Mouse (Mus musculus): ENCODE data around the gene Dbn1. TPM values are rescaled to one million over a fixed set of nuclear protein-coding genes. Genes with fewer than 3 reads are reported as not detected.
A peak's percentile ranks its signal among the peaks of the same experiment; 100 is the strongest.
"Not testable (repeated sequence)": the region's sequence is repeated elsewhere in the genome, so short reads cannot be mapped to it uniquely, and the experiment has no call there.

The Dbn1 gene
- polyA plus RNA-seq, 1 experiment from 2014 or later = 419 TPM

DNA sequence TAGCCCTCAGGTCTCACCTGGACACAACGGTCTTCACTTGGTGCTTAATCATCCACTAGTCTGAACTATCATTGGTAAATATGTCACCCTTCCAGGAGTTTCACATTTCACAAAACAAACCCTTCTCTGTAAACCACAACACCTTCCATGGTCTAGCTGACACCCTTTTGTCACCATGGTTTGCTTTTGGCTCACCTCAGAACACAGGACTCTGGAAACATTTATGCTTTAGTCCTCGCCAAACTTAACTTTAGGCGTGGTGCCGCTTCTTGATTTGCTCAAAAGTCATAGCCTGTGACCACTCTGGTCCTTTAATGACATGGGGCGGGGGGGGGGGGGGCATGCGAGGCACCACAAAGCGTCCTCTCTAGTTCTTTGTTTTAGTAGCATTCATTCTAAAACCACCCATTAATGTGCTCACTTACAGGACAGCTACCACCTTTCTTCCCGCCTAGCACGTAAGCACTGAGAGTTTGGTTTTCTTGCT lies 44.1 kb downstream of the Dbn1 start:
- Histone ChIP-seq H3K36me3 (replicated peaks) (peaks cover 10% of the 10 kb centered on the region), H3K9me3 (no peaks in the 10 kb centered on the region), H3K4me1 (peaks cover 40% of the 10 kb centered on the region), H3K4me3 (peak overlapping the region; percentile 87), H3K27me3 (replicated peaks; ENCODE audit: low read depth, poor library complexity, severe bottlenecking) (no peaks in the 10 kb centered on the region), H3K27ac (replicated peaks) (peak overlapping the region; percentile 97)
- WGBS = 48% methylated on average over 9 of the region's 9 CpGs
- DNase-seq (ENCODE audit: low spot score) = no peak

DNA sequence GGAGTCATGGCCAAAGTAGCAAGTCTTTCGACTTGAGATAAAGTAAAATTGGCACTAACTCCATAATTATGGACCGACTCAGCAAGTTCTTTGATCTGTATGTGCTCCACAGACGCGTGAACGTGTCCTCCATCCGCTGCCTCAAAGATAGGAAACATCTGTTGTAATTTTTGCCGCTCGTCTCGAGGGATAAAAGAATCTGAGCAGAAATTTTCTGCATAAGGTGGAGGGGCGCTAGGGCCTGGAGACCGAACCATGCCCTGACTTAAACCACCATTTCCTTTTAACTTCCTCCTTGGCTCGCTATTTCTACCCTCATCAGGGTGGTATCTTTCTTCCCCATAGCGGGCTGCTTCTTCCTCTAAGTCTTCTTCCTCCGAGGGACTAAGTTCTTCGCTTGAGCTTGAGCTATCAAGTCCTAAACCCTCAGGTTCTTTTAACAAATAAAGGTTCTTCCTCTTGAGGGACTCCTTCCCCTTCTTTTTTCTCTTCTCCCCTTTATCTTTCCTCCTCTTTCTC lies 50.7 kb downstream of the Dbn1 start:
- not testable (repeated sequence) for H3K4me3 ChIP-seq; H3K27ac ChIP-seq (replicated peaks); H3K4me1 ChIP-seq; DNase-seq (ENCODE audit: low spot score); H3K27me3 ChIP-seq (replicated peaks; ENCODE audit: low read depth, poor library complexity, severe bottlenecking); H3K36me3 ChIP-seq (replicated peaks)
- peaks cover 15% of the 10 kb centered on the region for H3K9me3 ChIP-seq
- 79% methylated on average over 15 of the region's 15 CpGs for WGBS

DNA sequence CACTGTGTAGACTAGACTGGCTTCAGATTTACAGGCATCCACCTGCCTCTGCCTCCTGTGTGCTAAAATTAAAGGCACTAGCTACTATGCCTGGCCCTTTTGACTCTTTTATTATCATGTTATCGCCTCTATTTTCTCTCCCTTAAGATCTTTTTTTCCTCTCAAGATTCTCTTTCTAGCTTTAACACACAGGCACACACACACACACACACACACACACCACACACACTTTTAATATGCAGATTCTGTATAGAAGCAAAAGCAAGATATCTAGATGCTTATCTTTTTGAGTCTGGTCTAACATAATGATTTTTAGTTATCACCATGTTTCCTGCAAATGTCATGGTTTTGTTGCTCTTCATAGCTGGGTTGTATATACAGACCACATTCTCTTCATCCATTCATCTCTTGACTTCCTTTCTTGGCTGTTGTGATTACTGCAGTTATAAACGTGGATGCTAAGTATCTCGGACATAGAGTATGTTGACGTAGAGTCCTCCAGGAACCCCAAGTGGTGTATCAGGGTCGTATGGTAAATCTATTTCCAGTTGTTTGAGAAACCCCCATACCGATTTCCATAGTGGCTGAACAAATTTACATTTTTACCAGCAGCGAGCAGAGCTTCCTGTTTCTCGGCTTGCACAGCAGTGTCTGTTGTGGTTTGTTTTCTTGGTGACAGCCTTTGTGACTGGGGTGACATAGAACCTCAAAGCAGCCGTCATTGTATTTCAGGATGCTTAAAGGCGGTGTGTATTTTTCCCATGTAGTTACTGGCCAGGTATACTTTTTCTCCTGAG lies 55.8 kb downstream of the Dbn1 start:
- H3K36me3 ChIP-seq (replicated peaks) = no peaks in the 10 kb centered on the region
- no peak for DNase-seq (ENCODE audit: low spot score)
- 82% methylated on average over 10 of the region's 10 CpGs for WGBS
- no peaks in the 10 kb centered on the region for H3K27me3 ChIP-seq (replicated peaks; ENCODE audit: low read depth, poor library complexity, severe bottlenecking)
- peaks cover 6% of the 10 kb centered on the region for H3K4me1 ChIP-seq
- H3K27ac ChIP-seq (replicated peaks) = no peak overlapping the region
- peaks cover 5% of the 10 kb centered on the region for H3K9me3 ChIP-seq
- H3K4me3 ChIP-seq = no peak overlapping the region

DNA sequence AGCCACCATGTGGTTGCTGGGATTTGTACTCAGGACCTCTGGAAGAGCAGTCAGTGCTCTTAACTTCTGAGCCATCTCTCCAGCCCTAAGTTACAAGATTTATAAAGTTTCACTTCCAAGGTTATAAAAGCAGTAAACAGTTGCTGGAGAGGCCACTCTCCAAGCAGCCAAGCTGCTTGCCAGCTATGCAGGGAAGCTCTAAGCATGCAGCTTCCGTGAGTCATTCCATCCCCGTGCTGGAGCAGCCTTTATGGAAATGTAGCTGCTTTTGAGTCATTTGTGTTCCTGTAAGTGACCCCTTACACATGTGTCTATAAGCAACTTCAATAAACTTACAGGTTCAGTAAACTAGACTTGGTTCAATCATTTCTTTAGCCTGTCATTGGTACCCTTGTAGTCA lies 57.3 kb downstream of the Dbn1 start:
- 93% methylated on average over 2 of the region's 2 CpGs for WGBS
- Histone ChIP-seq H3K27ac (replicated peaks) (no peak overlapping the region), H3K9me3 (peaks cover 5% of the 10 kb centered on the region), H3K27me3 (replicated peaks; ENCODE audit: low read depth, poor library complexity, severe bottlenecking) (no peaks in the 10 kb centered on the region), H3K4me3 (no peak overlapping the region), H3K4me1 (peaks cover 6% of the 10 kb centered on the region), H3K36me3 (replicated peaks) (no peaks in the 10 kb centered on the region)
- no peak for DNase-seq (ENCODE audit: low spot score)

DNA sequence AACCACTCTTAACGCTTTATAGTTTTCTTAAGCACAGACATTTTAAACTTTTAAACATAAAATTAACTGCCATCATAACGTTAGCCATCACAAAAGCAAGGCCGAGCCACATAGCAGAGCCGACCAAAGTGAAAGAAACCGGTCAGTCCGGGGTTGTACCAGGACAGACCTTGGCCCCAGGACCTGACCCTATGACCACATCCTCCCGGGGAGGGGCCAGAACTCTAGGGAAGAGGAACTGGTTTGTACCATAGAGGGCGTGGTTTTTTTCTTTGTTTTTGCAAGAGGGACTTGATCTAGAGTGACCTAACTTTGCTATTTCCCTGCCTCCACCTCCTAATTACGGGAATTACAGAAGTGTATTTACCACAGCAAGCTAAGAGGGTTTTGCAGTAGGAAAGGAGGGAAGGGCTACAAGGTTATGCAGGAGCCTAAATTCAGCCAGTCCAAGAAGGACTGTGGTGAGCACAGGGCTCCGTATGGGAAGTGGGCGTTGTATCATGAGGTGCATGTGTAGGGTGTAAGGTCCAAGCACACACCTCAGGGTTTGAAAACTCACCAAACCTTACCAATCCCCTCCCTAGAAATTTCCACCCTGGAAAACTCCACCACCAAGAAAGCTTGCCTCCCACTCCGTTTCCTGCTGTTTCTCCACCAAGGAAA lies 58.6 kb downstream of the Dbn1 start:
- H3K36me3 ChIP-seq (replicated peaks) = no peaks in the 10 kb centered on the region
- DNase-seq (ENCODE audit: low spot score) = no peak
- H3K4me3 ChIP-seq = no peak overlapping the region
- H3K27ac ChIP-seq (replicated peaks) = no peak overlapping the region
- H3K4me1 ChIP-seq = peaks cover 6% of the 10 kb centered on the region
- WGBS = 67% methylated on average over 12 of the region's 12 CpGs
- H3K9me3 ChIP-seq = peaks cover 5% of the 10 kb centered on the region
- H3K27me3 ChIP-seq (replicated peaks; ENCODE audit: low read depth, poor library complexity, severe bottlenecking) = no peaks in the 10 kb centered on the region

DNA sequence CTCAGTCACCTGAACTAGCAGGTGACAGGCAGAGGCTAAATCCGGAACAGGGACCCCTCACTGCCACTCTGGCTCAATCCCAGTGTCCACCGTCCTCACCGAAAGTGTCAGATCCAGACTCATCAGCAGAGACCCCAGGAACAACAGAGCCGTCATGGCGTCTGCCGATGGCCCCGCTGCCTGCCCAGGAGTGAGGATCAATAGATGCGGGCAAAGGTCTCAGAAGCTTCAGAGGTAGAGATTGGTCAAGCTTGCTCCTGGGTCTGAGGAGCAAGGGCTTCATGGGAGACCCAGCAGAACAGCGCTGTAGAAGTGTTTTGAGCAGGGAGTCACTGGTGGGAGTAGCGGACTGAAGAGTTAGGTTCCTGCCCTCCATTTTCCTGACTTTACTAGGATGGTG lies 61.3 kb downstream of the Dbn1 start, which contains the start of gene F12:
Gene F12 (minus strand): TSS at position 181 of the 400 bp plus-strand sequence.
- no peaks in the 10 kb centered on the region for H3K36me3 ChIP-seq (replicated peaks)
- WGBS = 91% methylated on average over 10 of the region's 10 CpGs

More for the DNA sequence above, 61.3 kb downstream of the Dbn1 start, which contains the start of gene F12:
- no peaks in the 10 kb centered on the region for H3K9me3 ChIP-seq
- DNase-seq (ENCODE audit: low spot score) = no peak
- peaks cover 13% of the 10 kb centered on the region for H3K27me3 ChIP-seq (replicated peaks; ENCODE audit: low read depth, poor library complexity, severe bottlenecking)
- peaks cover 9% of the 10 kb centered on the region for H3K4me1 ChIP-seq
- H3K4me3 ChIP-seq = no peak within 1 kb of the TSS
- H3K27ac ChIP-seq (replicated peaks) = no peak within 1 kb of the TSS

Small RNAs within 50 kb of the gene (microRNA-seq; reads per million reads assigned to microRNA genes)
- gene Mir6943 (not detected), gene Mir6944 (79.0 reads per million, percentile 47 among the genes with 10 or more reads in this experiment), gene Mir6945 (2.4 reads per million)

Other genes with a start within 250 kb of the Dbn1 start
- gene Prelid1, start 167.6 kb downstream of the Dbn1 start, polyA plus RNA-seq (2016; fragmentation: Nextera tagmentation; extraction: Ambion mirVana) = 460 and 481 TPM in 2 replicates
- 70.4 and 73.3 TPM in 2 replicates for gene Rab24, start 166.2 kb downstream of the Dbn1 start, polyA plus RNA-seq (2016; fragmentation: Nextera tagmentation; extraction: Ambion mirVana)
- gene Mxd3, start 158.3 kb downstream of the Dbn1 start, polyA plus RNA-seq (2016; fragmentation: Nextera tagmentation; extraction: Ambion mirVana) = 20.5 and 20.9 TPM in 2 replicates
- 101 and 110 TPM in 2 replicates for gene Lman2, start 125.3 kb downstream of the Dbn1 start, polyA plus RNA-seq (2016; fragmentation: Nextera tagmentation; extraction: Ambion mirVana)
- gene Rgs14, start 118.4 kb downstream of the Dbn1 start, polyA plus RNA-seq (2016; fragmentation: Nextera tagmentation; extraction: Ambion mirVana) = 0.54 and 0.97 TPM in 2 replicates
- gene Slc34a1, start 89.9 kb downstream of the Dbn1 start, polyA plus RNA-seq (2016; fragmentation: Nextera tagmentation; extraction: Ambion mirVana) = not detected in 2 replicates
- gene Pfn3, start 72.9 kb downstream of the Dbn1 start, polyA plus RNA-seq (2016; fragmentation: Nextera tagmentation; extraction: Ambion mirVana) = not detected in 2 replicates
- 0.13 TPM in 1 of 2 replicates, not detected in the other for gene F12, start 61.3 kb downstream of the Dbn1 start, polyA plus RNA-seq (2016; fragmentation: Nextera tagmentation; extraction: Ambion mirVana)
- 65.2 and 65.6 TPM in 2 replicates for gene Grk6, start 43.0 kb downstream of the Dbn1 start, polyA plus RNA-seq (2016; fragmentation: Nextera tagmentation; extraction: Ambion mirVana)
- 0.54 TPM in 2 replicates for gene Prr7, start 23.8 kb downstream of the Dbn1 start, polyA plus RNA-seq (2016; fragmentation: Nextera tagmentation; extraction: Ambion mirVana)
- gene Pdlim7, start 25.6 kb upstream of the Dbn1 start, polyA plus RNA-seq (2016; fragmentation: Nextera tagmentation; extraction: Ambion mirVana) = 209 and 215 TPM in 2 replicates
- 3.6 and 4.2 TPM in 2 replicates for gene Dok3, start 41.2 kb upstream of the Dbn1 start, polyA plus RNA-seq (2016; fragmentation: Nextera tagmentation; extraction: Ambion mirVana)
- gene Ddx41, start 48.5 kb upstream of the Dbn1 start, polyA plus RNA-seq (2016; fragmentation: Nextera tagmentation; extraction: Ambion mirVana) = 90.0 and 93.5 TPM in 2 replicates
- gene Fam193b, start 83.0 kb upstream of the Dbn1 start, polyA plus RNA-seq (2016; fragmentation: Nextera tagmentation; extraction: Ambion mirVana) = 62.7 and 67.3 TPM in 2 replicates
- 120 and 121 TPM in 2 replicates for gene Tmed9, start 85.6 kb upstream of the Dbn1 start, polyA plus RNA-seq (2016; fragmentation: Nextera tagmentation; extraction: Ambion mirVana)
- 30.1 and 32.0 TPM in 2 replicates for gene B4galt7, start 111.8 kb upstream of the Dbn1 start, polyA plus RNA-seq (2016; fragmentation: Nextera tagmentation; extraction: Ambion mirVana)
- gene Caml, start 134.9 kb upstream of the Dbn1 start, polyA plus RNA-seq (2016; fragmentation: Nextera tagmentation; extraction: Ambion mirVana) = 52.6 and 53.6 TPM in 2 replicates
- gene Ddx46, start 146.9 kb upstream of the Dbn1 start, polyA plus RNA-seq (2016; fragmentation: Nextera tagmentation; extraction: Ambion mirVana) = 44.7 and 47.4 TPM in 2 replicates
- 55.5 and 60.7 TPM in 2 replicates for gene B230219D22Rik, start 205.0 kb upstream of the Dbn1 start, polyA plus RNA-seq (2016; fragmentation: Nextera tagmentation; extraction: Ambion mirVana)
- gene Txndc15, start 226.5 kb upstream of the Dbn1 start, polyA plus RNA-seq (2016; fragmentation: Nextera tagmentation; extraction: Ambion mirVana) = 65.1 and 68.0 TPM in 2 replicates
- gene Pcbd2, start 239.3 kb upstream of the Dbn1 start, polyA plus RNA-seq (2016; fragmentation: Nextera tagmentation; extraction: Ambion mirVana) = 36.3 and 43.7 TPM in 2 replicates